Comparison of ENCODE assay signal across 8 mouse cellular contexts in genomic region chr19:43832425-43833069, GRCm38 (mm10). TPM values are rescaled to one million over a fixed set of nuclear protein-coding genes. Genes with fewer than 3 reads are reported as not detected.
DNase-seq lines count a peak whose midpoint lies in the region; ATAC-seq and TF ChIP-seq lines count a peak whose summit lies in the region.

No protein-coding gene starts in this region.

- H3K27ac ChIP-seq in liver, embryonic 12.5 days: no peak overlapping the region
- H3K27ac ChIP-seq in gastrocnemius, adult 2 months: no peak overlapping the region
- no peak overlapping the region for H3K27ac ChIP-seq in kidney, adult 2 months (ENCODE audit: insufficient read depth, low read depth, low read length)
- H3K27ac ChIP-seq in limb, embryonic 11.5 days (replicated peaks; ENCODE audit: low read depth, low read length): no peak overlapping the region

- H3K4me1 ChIP-seq in liver, embryonic 12.5 days: no peaks in the 10 kb centered on the region
- H3K4me1 ChIP-seq in kidney, adult 2 months (ENCODE audit: control insufficient read depth, insufficient read depth, low read length): no peaks in the 10 kb centered on the region
- no peaks in the 10 kb centered on the region for H3K4me1 ChIP-seq in limb, embryonic 11.5 days (ENCODE audit: control insufficient read depth, insufficient read depth, low read length)

- 29% methylated on average over 21 of the region's 21 CpGs for WGBS in liver, embryonic 12.5 days (ENCODE audit: insufficient replicate concordance)
- 30% methylated on average over 21 of the region's 21 CpGs for WGBS in kidney, adult 2 months
- WGBS in limb, embryonic 11.5 days: 34% methylated on average over 21 of the region's 21 CpGs

- TF ChIP-seq POLR2A in kidney, adult 2 months (IDR thresholded peaks at IDR 0.05; ENCODE audit: low read depth, low read length): no peak

- H3K4me2 ChIP-seq in liver, embryonic 12.5 days: no peak overlapping the region
- H3K4me2 ChIP-seq in limb, embryonic 11.5 days (ENCODE audit: low read depth, severe bottlenecking): no peak overlapping the region

- no peak overlapping the region for H3K9ac ChIP-seq in liver, embryonic 12.5 days
- no peak overlapping the region for H3K9ac ChIP-seq in limb, embryonic 11.5 days (ENCODE audit: low read length)

- peak; percentile 97 for TF ChIP-seq CTCF in gastrocnemius, adult 2 months (IDR thresholded peaks at IDR 0.05)
- peak; percentile 85 for TF ChIP-seq CTCF in kidney, adult 2 months (conservative IDR thresholded peaks at IDR 0.05; ENCODE audit: insufficient read depth, insufficient read length, low read depth, low read length)

- intact Hi-C loops in gastrocnemius, adult 2 months (cut with DNase I): loop anchor here (1.0 kb wide), 3 partner anchors 74 to 127 kb away; partner anchors contain the start of gene Dnmbp

- no peak for ATAC-seq in liver, embryonic 12.5 days
- ATAC-seq in limb, embryonic 11.5 days (ENCODE audit: insufficient number of reproducible peaks, low FRiP score, low TSS enrichment, low read depth): no peak
- ATAC-seq in monocyte, adult 5-6 weeks (replicated peaks; ENCODE audit: insufficient number of reproducible peaks, low FRiP score, low TSS enrichment, poor library complexity, severe bottlenecking): peak; percentile 82

- H3K27me3 ChIP-seq in liver, embryonic 12.5 days (replicated peaks): 0 out of 2 replicates have a peak, but pooled peaks cover 6% of the 10 kb centered on the region
- H3K27me3 ChIP-seq in kidney, adult 2 months (replicated peaks; ENCODE audit: control insufficient read depth, insufficient read depth, low read length): no peaks in the 10 kb centered on the region
- no peaks in the 10 kb centered on the region for H3K27me3 ChIP-seq in limb, embryonic 11.5 days (ENCODE audit: control insufficient read depth, insufficient read depth, low read length)

- H3K9me3 ChIP-seq in liver, embryonic 12.5 days (replicated peaks): no peaks in the 10 kb centered on the region
- H3K9me3 ChIP-seq in limb, embryonic 11.5 days (ENCODE audit: control insufficient read depth, low read length): no peaks in the 10 kb centered on the region

- DNase-seq in liver: peak; percentile 65
- peak; percentile 45 for DNase-seq in cerebellum, adult 9-11 months
- peak; percentile 71 for DNase-seq in gastrocnemius, adult 2 months
- peak; percentile 70 for DNase-seq in kidney, adult 2 months
- DNase-seq in limb, embryonic 11.5 days (ENCODE audit: low spot score): peak; percentile 87
- DNase-seq in spleen, postnatal 4 days (ENCODE audit: low spot score in 2 of 2): peak; percentile 46 to 85

- H3K36me3 ChIP-seq in liver, embryonic 12.5 days: peaks cover 15% of the 10 kb centered on the region
- H3K36me3 ChIP-seq in kidney, adult 2 months (ENCODE audit: control insufficient read depth, insufficient read depth, low read length): no peaks in the 10 kb centered on the region; the same call in 1 of the 2 replicates
- H3K36me3 ChIP-seq in limb, embryonic 11.5 days (ENCODE audit: control insufficient read depth, insufficient read depth, low read length): no peaks in the 10 kb centered on the region

- no peak overlapping the region for H3K4me3 ChIP-seq in liver, embryonic 12.5 days
- peak overlapping the region; percentile 39; the same call in 1 of the 2 replicates for H3K4me3 ChIP-seq in gastrocnemius, adult 2 months
- no peak overlapping the region for H3K4me3 ChIP-seq in kidney, adult 2 months (ENCODE audit: insufficient read depth, low read depth, low read length)
- no peak overlapping the region for H3K4me3 ChIP-seq in limb, embryonic 11.5 days (ENCODE audit: low read depth, low read length)

RNA-seq across cellular contexts. Expression of gene Abcc2, which starts 50.6 kb away (rescaled TPM):
- polyA plus RNA-seq in liver, embryonic 12.5 days (2016; fragmentation: Nextera tagmentation; extraction: Ambion mirVana): 8.2 and 8.8 TPM in 2 replicates
- not detected for total RNA-seq in gastrocnemius, adult 2 months (2021)
- polyA plus RNA-seq in kidney, adult 2 months (2012; rRNA removed): 158 and 166 TPM in 2 replicates
- 0.05 and 0.31 TPM in 2 replicates for polyA plus RNA-seq in limb, embryonic 11.5 days (2014; fragmentation: Nextera tagmentation; extraction: Ambion mirVana)
- total RNA-seq in monocyte, adult 5-6 weeks (2017): 0.76 to 2.6 TPM (median 1.6 TPM) in 3 replicates

Comparison
In these comparisons a context has a peak if more than half of its experiments do, and no peak if none do; other contexts are left out.
1. RNA of gene Abcc2, which starts 50.6 kb away (polyA plus RNA-seq): 158 to 166 TPM in kidney, adult 2 months; 8.2 to 8.8 TPM in liver, embryonic 12.5 days and 0.05 to 0.31 TPM in limb, embryonic 11.5 days; every median in the first group is over 10 times any median in the second.
2. Peak in every context shown above with its lines, with median percentiles within 50 percentile points of each other: DNase-seq.